Mouse (Mus musculus): Measurements from ENCODE around the gene Magi3. TPM values are rescaled to one million over a fixed set of nuclear protein-coding genes. Genes with fewer than 3 reads are reported as not detected.
A peak's percentile ranks its signal among the peaks of the same experiment; 100 is the strongest.

Gene Magi3
- polyA plus RNA-seq, 1 experiment from 2014 or later, result 6.4 TPM

GRCm38 (mm10) chr3:104095936-104096335, 124.2 kb downstream of the Magi3 start:
- Histone ChIP-seq H3K9ac (no peak overlapping the region), H3K27me3 (replicated peaks) (no peaks in the 10 kb centered on the region), H3K9me3 (no peaks in the 10 kb centered on the region), H3K4me2 (no peak overlapping the region), H3K4me1 (no peaks in the 10 kb centered on the region), H3K36me3 (replicated peaks) (no peaks in the 10 kb centered on the region), H3K4me3 (no peak overlapping the region), H3K27ac (no peak overlapping the region)
- WGBS, result 69% methylated on average over 3 of the region's 3 CpGs
- ATAC-seq (replicated peaks), result no peak

- no peaks in the 10 kb centered on the region for H3K27me3 ChIP-seq (replicated peaks)
- 78% methylated on average over 1 of the region's 1 CpGs for WGBS
- no peaks in the 10 kb centered on the region for H3K9me3 ChIP-seq
- H3K4me1 ChIP-seq, result no peaks in the 10 kb centered on the region
- H3K27ac ChIP-seq, result no peak overlapping the region
- no peak overlapping the region for H3K9ac ChIP-seq
- H3K4me2 ChIP-seq, result no peak overlapping the region
- no peak for ATAC-seq (replicated peaks)
- H3K4me3 ChIP-seq, result no peak overlapping the region
- H3K36me3 ChIP-seq (replicated peaks), result no peaks in the 10 kb centered on the region
These were observed 125.5 kb downstream of the Magi3 start for GRCm38 (mm10) chr3:104094646-104095045.

DNA sequence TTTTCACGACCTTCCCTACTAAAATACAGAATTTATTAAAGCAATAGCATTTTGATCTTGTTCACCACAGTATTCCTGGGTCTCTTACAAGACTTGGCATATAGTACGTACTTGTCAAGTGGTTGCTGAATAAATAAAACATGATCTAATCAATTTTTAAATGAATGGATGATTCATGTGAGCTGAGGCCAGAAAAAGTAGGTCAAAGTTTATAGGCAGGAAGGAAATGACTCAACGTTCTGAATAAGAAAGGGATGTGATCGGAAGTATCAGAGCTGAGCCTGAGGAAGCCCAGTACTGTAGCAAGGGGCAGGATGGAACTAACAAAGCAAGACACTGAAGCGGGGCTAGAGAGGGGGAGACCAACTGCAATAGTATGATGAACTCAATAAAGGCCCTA, 127.4 kb downstream of the Magi3 start:
- Histone ChIP-seq H3K4me2 (no peak overlapping the region), H3K9me3 (no peaks in the 10 kb centered on the region), H3K27me3 (replicated peaks) (no peaks in the 10 kb centered on the region), H3K4me3 (no peak overlapping the region), H3K9ac (no peak overlapping the region), H3K4me1 (no peaks in the 10 kb centered on the region), H3K27ac (no peak overlapping the region), H3K36me3 (replicated peaks) (no peaks in the 10 kb centered on the region)
- 81% methylated on average over 5 of the region's 5 CpGs for WGBS
- no peak for ATAC-seq (replicated peaks)

GRCm38 (mm10) chr3:104082031-104082430, 138.1 kb downstream of the Magi3 start:
- Histone ChIP-seq H3K27me3 (replicated peaks) (no peaks in the 10 kb centered on the region), H3K9ac (no peak overlapping the region), H3K4me2 (no peak overlapping the region), H3K4me1 (no peaks in the 10 kb centered on the region), H3K9me3 (no peaks in the 10 kb centered on the region), H3K4me3 (no peak overlapping the region), H3K36me3 (replicated peaks) (no peaks in the 10 kb centered on the region), H3K27ac (no peak overlapping the region)
- 73% methylated on average over 1 of the region's 1 CpGs for WGBS
- ATAC-seq (replicated peaks), result no peak

DNA sequence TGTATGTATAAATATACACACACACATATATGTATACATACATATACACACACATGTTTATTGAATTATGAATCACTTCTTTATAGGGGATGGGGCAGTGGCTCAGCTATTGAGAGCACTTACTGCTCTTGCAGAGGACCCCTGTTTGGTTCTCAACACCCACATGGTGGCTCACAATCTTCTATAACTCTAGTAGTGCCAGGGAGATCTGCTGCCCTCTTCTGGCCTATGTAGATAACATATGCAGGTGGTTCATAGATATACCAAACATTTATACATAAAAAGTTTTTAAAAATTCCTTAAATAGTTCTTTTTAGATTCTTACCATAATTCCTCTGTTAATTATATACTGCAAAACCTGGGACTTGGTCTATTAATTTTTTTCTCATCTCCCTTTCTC, 141.4 kb downstream of the Magi3 start:
- Histone ChIP-seq H3K27ac (no peak overlapping the region), H3K9ac (no peak overlapping the region), H3K36me3 (replicated peaks) (no peaks in the 10 kb centered on the region), H3K4me3 (no peak overlapping the region), H3K4me2 (no peak overlapping the region), H3K9me3 (no peaks in the 10 kb centered on the region), H3K27me3 (replicated peaks) (no peaks in the 10 kb centered on the region), H3K4me1 (no peaks in the 10 kb centered on the region)
- ATAC-seq (replicated peaks), result no peak

DNA sequence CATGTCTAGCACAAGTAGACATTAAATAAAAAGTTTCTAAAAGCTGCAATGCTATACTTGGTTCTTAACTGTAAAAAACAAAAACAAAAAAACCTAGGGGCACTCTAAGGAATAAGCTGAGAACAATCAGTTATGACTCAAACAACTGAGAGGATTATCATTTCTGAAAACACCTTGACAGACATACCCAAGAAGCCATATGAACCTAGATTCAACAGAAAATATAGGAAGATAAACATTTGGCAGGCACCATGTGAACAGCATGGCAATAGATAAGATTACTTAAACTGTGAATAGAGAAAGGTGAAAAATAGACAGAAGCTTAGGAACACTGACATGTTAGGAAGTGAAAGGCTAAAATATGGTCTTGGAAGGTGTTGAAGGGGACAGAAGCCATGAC, 150.8 kb downstream of the Magi3 start:
- H3K9ac ChIP-seq, result no peak overlapping the region
- no peaks in the 10 kb centered on the region for H3K9me3 ChIP-seq
- ATAC-seq (replicated peaks), result no peak
- H3K4me1 ChIP-seq, result no peaks in the 10 kb centered on the region
- no peak overlapping the region for H3K4me2 ChIP-seq
- no peak overlapping the region for H3K27ac ChIP-seq
- H3K27me3 ChIP-seq (replicated peaks), result no peaks in the 10 kb centered on the region
- H3K4me3 ChIP-seq, result no peak overlapping the region
- no peaks in the 10 kb centered on the region for H3K36me3 ChIP-seq (replicated peaks)

DNA sequence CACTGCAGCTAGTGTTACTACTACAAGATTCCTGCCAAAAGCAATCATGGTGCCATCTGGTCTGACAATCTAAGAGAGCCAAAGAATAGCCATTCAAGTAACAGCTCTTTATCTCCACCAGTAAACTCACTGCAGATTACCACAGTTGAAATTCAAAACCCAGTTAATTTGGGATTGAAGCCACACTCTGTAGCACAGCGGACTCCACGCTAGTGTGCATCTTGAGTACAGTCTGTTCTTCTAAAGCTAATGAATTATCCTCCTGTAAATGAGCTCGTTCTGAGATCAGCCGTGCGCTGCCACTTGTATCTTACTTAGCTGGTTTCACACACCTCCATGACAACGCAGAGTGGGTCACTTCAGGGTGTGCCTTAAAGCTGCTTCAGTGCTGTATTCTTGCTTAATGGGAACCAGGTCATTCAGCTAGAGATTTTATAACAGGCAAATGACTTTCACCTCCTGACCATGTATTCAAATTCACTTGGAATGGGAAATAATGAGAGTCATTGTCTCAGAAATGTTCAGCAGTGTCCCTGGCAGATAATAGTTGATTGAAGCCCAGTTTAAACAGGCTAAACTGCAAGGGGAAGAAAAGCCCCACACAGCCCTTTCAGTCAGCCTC, 161.1 kb downstream of the Magi3 start:
- no peaks in the 10 kb centered on the region for H3K27me3 ChIP-seq (replicated peaks)
- H3K4me2 ChIP-seq, result no peak overlapping the region
- 35% methylated on average over 6 of the region's 6 CpGs for WGBS
- H3K9me3 ChIP-seq, result no peaks in the 10 kb centered on the region
- ATAC-seq (replicated peaks), result peak; percentile 62; the same call in 1 of the 2 replicates
- H3K4me1 ChIP-seq, result 0 out of 2 replicates have a peak, but pooled peaks cover 3% of the 10 kb centered on the region
- H3K4me3 ChIP-seq, result no peak overlapping the region
- no peaks in the 10 kb centered on the region for H3K36me3 ChIP-seq (replicated peaks)
- no peak overlapping the region for H3K9ac ChIP-seq
- no peak overlapping the region for H3K27ac ChIP-seq

- H3K9ac ChIP-seq, result no peak overlapping the region
- H3K27ac ChIP-seq, result no peak overlapping the region
- H3K4me2 ChIP-seq, result no peak overlapping the region
- no peaks in the 10 kb centered on the region for H3K36me3 ChIP-seq (replicated peaks)
- WGBS, result 72% methylated on average over 1 of the region's 1 CpGs
- no peaks in the 10 kb centered on the region for H3K4me1 ChIP-seq
- ATAC-seq (replicated peaks), result 0 out of 2 replicates have a peak, but pooled peaks have one; percentile 75
- H3K27me3 ChIP-seq (replicated peaks), result no peaks in the 10 kb centered on the region
- H3K4me3 ChIP-seq, result no peak overlapping the region
- H3K9me3 ChIP-seq, result no peaks in the 10 kb centered on the region
These were observed 187.4 kb downstream of the Magi3 start for GRCm38 (mm10) chr3:104032747-104033146.

GRCm38 (mm10) chr3:104032086-104032485, 188.1 kb downstream of the Magi3 start:
- H3K27me3 ChIP-seq (replicated peaks), result no peaks in the 10 kb centered on the region
- H3K9ac ChIP-seq, result no peak overlapping the region
- no peak overlapping the region for H3K4me2 ChIP-seq
- WGBS, result 98% methylated on average over 1 of the region's 1 CpGs
- no peaks in the 10 kb centered on the region for H3K36me3 ChIP-seq (replicated peaks)
- no peak overlapping the region for H3K27ac ChIP-seq
- ATAC-seq (replicated peaks), result no peak
- no peaks in the 10 kb centered on the region for H3K9me3 ChIP-seq
- no peak overlapping the region for H3K4me3 ChIP-seq
- no peaks in the 10 kb centered on the region for H3K4me1 ChIP-seq

GRCm38 (mm10) chr3:104026938-104027337, 193.2 kb downstream of the Magi3 start:
- no peaks in the 10 kb centered on the region for H3K9me3 ChIP-seq
- no peaks in the 10 kb centered on the region for H3K27me3 ChIP-seq (replicated peaks)
- no peaks in the 10 kb centered on the region for H3K36me3 ChIP-seq (replicated peaks)
- no peak for ATAC-seq (replicated peaks)
- no peak overlapping the region for H3K4me3 ChIP-seq
- H3K27ac ChIP-seq, result no peak overlapping the region
- no peaks in the 10 kb centered on the region for H3K4me1 ChIP-seq
- 46% methylated on average over 3 of the region's 3 CpGs for WGBS
- no peak overlapping the region for H3K4me2 ChIP-seq
- H3K9ac ChIP-seq, result no peak overlapping the region

GRCm38 (mm10) chr3:104020101-104020500, 200.1 kb downstream of the Magi3 start:
- Histone ChIP-seq H3K27ac (no peak overlapping the region), H3K9ac (no peak overlapping the region), H3K36me3 (replicated peaks) (peaks cover 10% of the 10 kb centered on the region; the same call in 1 of the 2 replicates), H3K4me3 (no peak overlapping the region), H3K27me3 (replicated peaks) (no peaks in the 10 kb centered on the region), H3K9me3 (no peaks in the 10 kb centered on the region), H3K4me2 (no peak overlapping the region), H3K4me1 (no peaks in the 10 kb centered on the region)
- ATAC-seq (replicated peaks), result no peak
- 89% methylated on average over 12 of the region's 12 CpGs for WGBS

DNA sequence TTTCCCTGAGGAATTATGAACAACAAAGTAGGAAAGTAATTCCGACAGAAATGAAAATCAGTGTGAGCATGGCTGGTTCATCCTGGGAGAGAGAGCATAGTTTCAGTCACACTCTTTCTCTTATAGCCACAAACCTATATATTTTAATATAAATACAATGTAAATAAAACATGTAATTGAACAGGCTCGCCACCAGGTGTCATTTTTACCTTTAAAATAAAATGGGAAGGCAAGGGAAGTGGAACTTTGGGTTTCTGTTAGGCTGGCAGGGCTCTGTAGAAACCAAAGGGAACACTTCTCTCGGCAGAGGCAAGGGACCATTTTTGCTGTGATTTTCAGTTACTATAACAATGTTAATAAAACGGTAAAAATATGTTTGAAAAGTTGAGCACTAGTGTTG, 200.7 kb downstream of the Magi3 start:
- no peaks in the 10 kb centered on the region for H3K9me3 ChIP-seq
- WGBS, result 65% methylated on average over 4 of the region's 4 CpGs
- no peak overlapping the region for H3K9ac ChIP-seq
- H3K36me3 ChIP-seq (replicated peaks), result peaks cover 12% of the 10 kb centered on the region; the same call in 1 of the 2 replicates
- H3K4me1 ChIP-seq, result no peaks in the 10 kb centered on the region
- no peaks in the 10 kb centered on the region for H3K27me3 ChIP-seq (replicated peaks)
- H3K4me2 ChIP-seq, result no peak overlapping the region
- H3K4me3 ChIP-seq, result no peak overlapping the region
- H3K27ac ChIP-seq, result no peak overlapping the region
- ATAC-seq (replicated peaks), result no peak

GRCm38 (mm10) chr3:104017931-104018330, 202.2 kb downstream of the Magi3 start:
- WGBS, result 44% methylated on average over 3 of the region's 3 CpGs
- Histone ChIP-seq H3K4me2 (no peak overlapping the region), H3K36me3 (replicated peaks) (peaks cover 12% of the 10 kb centered on the region; the same call in 1 of the 2 replicates), H3K4me3 (no peak overlapping the region), H3K9ac (no peak overlapping the region), H3K27me3 (replicated peaks) (no peaks in the 10 kb centered on the region), H3K4me1 (no peaks in the 10 kb centered on the region), H3K9me3 (no peaks in the 10 kb centered on the region), H3K27ac (no peak overlapping the region)
- no peak for ATAC-seq (replicated peaks)
